Mouse (Mus musculus): Measurements from ENCODE around the gene Acmsd.
"Not testable (repeated sequence)": the region's sequence is repeated elsewhere in the genome, so short reads cannot be mapped to it uniquely, and the experiment has no call there.

The Acmsd gene

GRCm38 (mm10) chr1:127729096-127729495 is at the start of gene Acmsd:
TSS of gene Acmsd (plus strand) at chr1:127729413.
- DNase-seq (ENCODE audit: extremely low read depth, low read depth, low spot score) = no peak

- no peak for DNase-seq (ENCODE audit: extremely low read depth, low read depth, low spot score)
Measured at GRCm38 (mm10) chr1:127679498-127680133, 49.6 kb upstream of the Acmsd start, which contains the start of gene Tmem163. TSS of gene Tmem163 (minus strand) at chr1:127679548.

GRCm38 (mm10) chr1:127696533-127696932 is 32.7 kb upstream of the Acmsd start:
- DNase-seq (ENCODE audit: extremely low read depth, low read depth, low spot score) = no peak

- DNase-seq (ENCODE audit: extremely low read depth, low read depth, low spot score) = no peak
Measured at GRCm38 (mm10) chr1:127702187-127702586, 27.0 kb upstream of the Acmsd start.

GRCm38 (mm10) chr1:127706269-127706668 is 22.9 kb upstream of the Acmsd start:
- DNase-seq (ENCODE audit: extremely low read depth, low read depth, low spot score) = no peak

- DNase-seq (ENCODE audit: extremely low read depth, low read depth, low spot score) = no peak
Measured at GRCm38 (mm10) chr1:127716441-127716840, 12.8 kb upstream of the Acmsd start.

GRCm38 (mm10) chr1:127718290-127718689 is 10.9 kb upstream of the Acmsd start:
- DNase-seq (ENCODE audit: extremely low read depth, low read depth, low spot score) = no peak

- no peak for DNase-seq (ENCODE audit: extremely low read depth, low read depth, low spot score)
Measured at GRCm38 (mm10) chr1:127723596-127723995, 5.6 kb upstream of the Acmsd start.

- no peak for DNase-seq (ENCODE audit: extremely low read depth, low read depth, low spot score)
Measured at GRCm38 (mm10) chr1:127731086-127731485, 1.9 kb downstream of the Acmsd start.

- DNase-seq (ENCODE audit: extremely low read depth, low read depth, low spot score) = no peak
Measured at GRCm38 (mm10) chr1:127732435-127732834, 3.2 kb downstream of the Acmsd start.

GRCm38 (mm10) chr1:127732841-127733240 is 3.6 kb downstream of the Acmsd start:
- DNase-seq (ENCODE audit: extremely low read depth, low read depth, low spot score) = no peak

- no peak for DNase-seq (ENCODE audit: extremely low read depth, low read depth, low spot score)
Measured at GRCm38 (mm10) chr1:127735356-127735755, 6.1 kb downstream of the Acmsd start.

- no peak for DNase-seq (ENCODE audit: extremely low read depth, low read depth, low spot score)
Measured at GRCm38 (mm10) chr1:127750401-127751102, 21.3 kb downstream of the Acmsd start.

- no peak for DNase-seq (ENCODE audit: extremely low read depth, low read depth, low spot score)
Measured at GRCm38 (mm10) chr1:127755806-127756205, 26.6 kb downstream of the Acmsd start.

- no peak for DNase-seq (ENCODE audit: extremely low read depth, low read depth, low spot score)
Measured at GRCm38 (mm10) chr1:127756331-127757163, 27.3 kb downstream of the Acmsd start.

- DNase-seq (ENCODE audit: extremely low read depth, low read depth, low spot score) = not testable (repeated sequence)
Measured at GRCm38 (mm10) chr1:127757164-127757545, 27.9 kb downstream of the Acmsd start.

- no peak for DNase-seq (ENCODE audit: extremely low read depth, low read depth, low spot score)
Measured at GRCm38 (mm10) chr1:127765468-127765867, 36.3 kb downstream of the Acmsd start.

- no peak for DNase-seq (ENCODE audit: extremely low read depth, low read depth, low spot score)
Measured at GRCm38 (mm10) chr1:127766741-127767140, 37.5 kb downstream of the Acmsd start.

GRCm38 (mm10) chr1:127773198-127773802 is 44.1 kb downstream of the Acmsd start:
- DNase-seq (ENCODE audit: extremely low read depth, low read depth, low spot score) = peak; percentile 8

- DNase-seq (ENCODE audit: extremely low read depth, low read depth, low spot score) = peak; percentile 83
Measured at GRCm38 (mm10) chr1:127773803-127774500, 44.7 kb downstream of the Acmsd start, which contains the start of gene Ccnt2. TSS of gene Ccnt2 (plus strand) at chr1:127774164.

GRCm38 (mm10) chr1:127774501-127774880 is 45.3 kb downstream of the Acmsd start:
- DNase-seq (ENCODE audit: extremely low read depth, low read depth, low spot score) = no peak
